ENCODE assay signal across 11 mouse cellular contexts in genomic region chr6:28864684-28865083, GRCm38 (mm10). TPM values are rescaled to one million over a fixed set of nuclear protein-coding genes. Genes with fewer than 3 reads are reported as not detected.
DNase-seq lines count a peak whose midpoint lies in the region; ATAC-seq and TF ChIP-seq lines count a peak whose summit lies in the region.
"Had no signal": no experiment of that assay in that cellular context is flagged by ENCODE, and none has a peak within 500 bp of the region (broad histone marks: within the 10 kb centered on the region; RNA-seq: fewer than 3 reads in every experiment).

No protein-coding gene starts in this region.

- 25% methylated on average over 5 of the region's 5 CpGs for WGBS in limb, embryonic 14.5 days

- H3K36me3 ChIP-seq in limb, embryonic 14.5 days (ENCODE audit: control insufficient read depth, insufficient read depth, low read length), result no peaks in the 10 kb centered on the region

- peak overlapping the region; percentile 46 for H3K27ac ChIP-seq in gastrocnemius, adult 2 months
- H3K27ac ChIP-seq in limb, embryonic 14.5 days (replicated peaks; ENCODE audit: low read depth, low read length), result peak overlapping the region; percentile 33; the same call in 1 of the 2 replicates

- no peak overlapping the region for H3K4me3 ChIP-seq in gastrocnemius, adult 2 months
- no peak overlapping the region for H3K4me3 ChIP-seq in limb, embryonic 14.5 days (replicated peaks; ENCODE audit: low read length)
- H3K4me3 ChIP-seq: myocyte had no signal

- no peak for TF ChIP-seq POLR2A in limb, embryonic 14.5 days (IDR thresholded peaks at IDR 0.05; ENCODE audit: borderline replicate concordance, extremely low read depth, insufficient read depth, insufficient read length)

- no peak for TF ChIP-seq CTCF in gastrocnemius, adult 2 months (IDR thresholded peaks at IDR 0.05)

- no peak overlapping the region for H3K4me2 ChIP-seq in limb, embryonic 14.5 days (replicated peaks; ENCODE audit: low read depth, low read length, severe bottlenecking)

- H3K9ac ChIP-seq in limb, embryonic 14.5 days (ENCODE audit: low read depth, low read length, severe bottlenecking), result no peak overlapping the region

- ATAC-seq in limb, embryonic 14.5 days (ENCODE audit: low FRiP score, low read depth), result 0 out of 2 replicates have a peak, but pooled peaks have one; percentile 62

- no peaks in the 10 kb centered on the region for H3K9me3 ChIP-seq in limb, embryonic 14.5 days (ENCODE audit: control insufficient read depth, low read length)

- H3K4me1 ChIP-seq in limb, embryonic 14.5 days (ENCODE audit: control insufficient read depth, insufficient read depth, low read length), result peaks cover 12% of the 10 kb centered on the region

- DNase-seq in gastrocnemius, adult 2 months, result peak; percentile 46
- DNase-seq in gastrocnemius, adult 8-10 months (ENCODE audit: low spot score in 2 of 2), result no peak
- DNase-seq in urinary bladder, postnatal 14 days (ENCODE audit: low spot score), result peak; percentile 15
- no peak for DNase-seq in urinary bladder, postnatal 36 days (ENCODE audit: low spot score in 2 of 2)
- DNase-seq in limb, embryonic 14.5 days (ENCODE audit: low spot score), result peak; percentile 45
- no peak for DNase-seq in natural killer cell, adult 2 months (ENCODE audit: low spot score in 2 of 2)
- DNase-seq in heart, adult 11 months, result no peak
- no peak for DNase-seq in urinary bladder, adult 2 months (ENCODE audit: low spot score)

- intact Hi-C loops in gastrocnemius, adult 2 months (cut with DNase I), result no loop called here

- no peaks in the 10 kb centered on the region for H3K27me3 ChIP-seq in limb, embryonic 14.5 days (ENCODE audit: control insufficient read depth, insufficient read depth, low read length)
- H3K27me3 ChIP-seq: CH12.LX had no signal

RNA-seq across cellular contexts. Expression of gene Lrrc4, which starts 33.1 kb away (rescaled TPM):
- under 1 TPM; 0.33 to 0.54 TPM for total RNA-seq in gastrocnemius, adult 2 months (2021)
- under 1 TPM; 0.22 to 0.38 (median 0.23) TPM for total RNA-seq in gastrocnemius, adult 8-10 months (2022)
- polyA plus RNA-seq in limb, embryonic 14.5 days (2012; rRNA removed), result 0.99 and 1.0 TPM in 2 replicates
- polyA plus RNA-seq in limb, embryonic 14.5 days (2014; fragmentation: Nextera tagmentation; extraction: Ambion mirVana), result 0.61 TPM in 2 replicates
- 1.8 and 2.6 TPM in 2 replicates for polyA plus RNA-seq in urinary bladder, adult 2 months (2012; rRNA removed)
- total RNA-seq: hematopoietic stem cell, adult 5-6 weeks had no signal

Comparison
In these comparisons a context has a peak if more than half of its experiments do, and no peak if none do; other contexts are left out.
1. DNase-seq: peak in gastrocnemius, adult 2 months (single experiment), urinary bladder, postnatal 14 days (single experiment) and limb, embryonic 14.5 days (single experiment); none in gastrocnemius, adult 8-10 months (0 of 2), urinary bladder, postnatal 36 days (0 of 2), natural killer cell, adult 2 months (0 of 2), heart, adult 11 months (single experiment) and urinary bladder, adult 2 months (single experiment).